Mouse (Mus musculus) hindbrain, embryonic 15.5 days (tissue): ENCODE measurements around the gene Sbf2. TPM values are rescaled to one million over a fixed set of nuclear protein-coding genes. Genes with fewer than 3 reads are reported as not detected.
"Not testable (repeated sequence)": the region's sequence is repeated elsewhere in the genome, so short reads cannot be mapped to it uniquely, and the experiment has no call there.

Source experiments
- ATAC-seq: fragments of 200-750 bp; cut with Nextera tagmentation; 2 replicates; pipeline ENCODE4 v1.8.0; 2017; ENCODE audit warnings: low read depth, moderate number of reproducible peaks, moderate TSS enrichment; ENCODE audit not compliant: low FRiP score
- H3K27ac ChIP-seq: fragments of 300-500 bp; sonication (generic); replicated peaks from 2 replicates; pipeline ENCODE4 v1.5.1; 2015; ENCODE audit warnings: mild to moderate bottlenecking, inconsistent platforms
- H3K27me3 ChIP-seq: fragments of 300-500 bp; sonication (generic); 2 replicates; pipeline ENCODE4 v1.6.1; 2015; ENCODE audit warnings: control low read depth, inconsistent platforms
- H3K36me3 ChIP-seq: fragments of 300-500 bp; sonication (generic); 2 replicates; pipeline ENCODE4 v1.6.1; 2015; ENCODE audit warnings: control low read depth, inconsistent platforms
- H3K4me1 ChIP-seq: fragments of 300-500 bp; sonication (generic); replicated peaks from 2 replicates; pipeline ENCODE4 v1.6.1; 2015; ENCODE audit warnings: control low read depth, inconsistent platforms
- H3K4me2 ChIP-seq: fragments of 300-500 bp; sonication (generic); 2 replicates; pipeline ENCODE4 v1.6.1; 2015; ENCODE audit warnings: moderate library complexity, mild to moderate bottlenecking, inconsistent platforms
- H3K4me3 ChIP-seq: fragments of 300-500 bp; sonication (generic); 2 replicates; pipeline ENCODE4 v1.5.1; 2015; ENCODE audit warnings: mild to moderate bottlenecking, inconsistent platforms
- H3K9ac ChIP-seq: fragments of 300-500 bp; sonication (generic); 2 replicates; pipeline ENCODE4 v1.6.1; 2015; ENCODE audit warnings: inconsistent platforms
- H3K9me3 ChIP-seq: fragments of 300-500 bp; sonication (generic); 2 replicates; pipeline ENCODE4 v1.6.1; 2016; ENCODE audit warnings: control low read depth, inconsistent platforms
- WGBS: fragments of 180-500 bp; shearing (Covaris S2); methylation state at CpG from one replicate; pipeline ENCODE4 v1.1.7; 2015; 5-methylcytosine and 5-hydroxymethylcytosine counted together
- polyA plus RNA-seq: library from polyadenylated mRNA; unstranded; fragments of >200 nt; fragmentation: Nextera tagmentation; extraction: Ambion mirVana; gene quantifications from 2 replicates; pipeline ENCODE4 v1.2.1, GENCODE M21; 2015

Gene Sbf2
- polyA plus RNA-seq, 1 experiment from 2014 or later: 55.1 TPM

DNA sequence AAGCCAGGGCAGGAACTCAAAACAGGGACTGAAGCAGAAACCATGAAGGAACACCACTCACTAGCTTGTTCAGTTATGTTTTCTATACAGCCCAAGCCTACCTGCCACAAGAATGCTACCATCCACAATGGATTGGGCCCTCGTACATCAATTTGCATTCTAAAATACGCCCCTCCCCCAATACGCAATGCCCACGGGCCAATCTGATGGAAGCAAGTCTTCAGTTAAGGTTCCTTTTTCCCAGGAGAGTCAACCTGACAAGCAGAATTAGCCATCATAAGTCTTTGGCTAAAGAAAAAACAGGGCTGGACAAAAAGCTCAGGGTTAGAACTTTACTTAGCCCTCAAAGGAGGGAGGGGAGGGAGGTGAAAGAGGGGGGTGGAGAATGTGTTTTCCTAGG is 9.2 kb downstream of the Sbf2 start:
- WGBS: 74% methylated on average over 4 of the region's 4 CpGs
- Histone ChIP-seq H3K4me3 (no peak overlapping the region), H3K27ac (no peak overlapping the region), H3K27me3 (no peaks in the 10 kb centered on the region), H3K36me3 (no peaks in the 10 kb centered on the region), H3K9ac (no peak overlapping the region), H3K4me2 (no peak overlapping the region), H3K4me1 (no peaks in the 10 kb centered on the region), H3K9me3 (no peaks in the 10 kb centered on the region)
- no peak for ATAC-seq

DNA sequence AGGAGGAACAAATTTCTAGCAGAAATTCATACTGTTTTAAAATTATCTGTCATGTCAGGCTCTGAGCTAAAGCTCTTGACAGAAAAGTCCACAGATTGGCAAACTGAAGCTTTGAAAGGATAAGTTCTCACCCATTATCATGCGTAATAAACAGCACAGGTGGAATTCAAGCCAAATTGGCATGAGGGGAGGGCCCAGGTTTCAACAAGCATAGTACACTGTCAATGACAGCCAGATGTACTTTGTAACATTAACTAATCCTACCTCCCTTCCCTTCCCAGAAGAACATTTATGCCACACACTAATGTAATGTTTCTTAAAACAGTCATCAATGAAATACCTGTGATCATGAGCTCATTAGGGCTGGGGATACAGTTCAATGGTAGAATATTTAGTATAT is 17.6 kb downstream of the Sbf2 start:
- Histone ChIP-seq H3K27me3 (no peaks in the 10 kb centered on the region), H3K4me2 (no peak overlapping the region), H3K4me1 (no peaks in the 10 kb centered on the region), H3K9ac (no peak overlapping the region), H3K4me3 (no peak overlapping the region), H3K27ac (no peak overlapping the region), H3K9me3 (no peaks in the 10 kb centered on the region), H3K36me3 (peaks cover 4% of the 10 kb centered on the region; the same call in 1 of the 2 replicates)
- 97% methylated on average over 1 of the region's 1 CpGs for WGBS
- no peak for ATAC-seq

DNA sequence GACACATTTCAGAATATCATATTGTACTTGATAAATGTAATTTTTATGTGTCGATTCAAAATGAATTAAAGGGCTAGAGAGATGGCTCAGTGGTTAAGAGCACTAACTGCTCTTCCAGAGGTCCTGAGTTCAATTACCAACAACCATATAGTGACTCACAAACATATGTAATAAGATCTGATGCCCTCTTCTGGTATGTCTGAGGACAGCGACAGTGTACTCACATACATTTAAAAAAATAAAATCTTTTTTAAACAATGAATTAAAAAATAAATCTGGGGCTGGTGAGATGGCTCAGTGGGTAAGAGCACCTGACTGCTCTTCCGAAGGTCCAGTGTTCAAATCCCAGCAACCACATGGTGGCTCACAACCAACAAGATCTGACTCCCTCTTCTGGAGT is 20.7 kb downstream of the Sbf2 start:
- ATAC-seq, H3K4me3 ChIP-seq, H3K9me3 ChIP-seq, H3K36me3 ChIP-seq, H3K27ac ChIP-seq, H3K4me1 ChIP-seq, H3K27me3 ChIP-seq, H3K4me2 ChIP-seq, H3K9ac ChIP-seq: not testable (repeated sequence)
- WGBS: 95% methylated on average over 3 of the region's 3 CpGs

DNA sequence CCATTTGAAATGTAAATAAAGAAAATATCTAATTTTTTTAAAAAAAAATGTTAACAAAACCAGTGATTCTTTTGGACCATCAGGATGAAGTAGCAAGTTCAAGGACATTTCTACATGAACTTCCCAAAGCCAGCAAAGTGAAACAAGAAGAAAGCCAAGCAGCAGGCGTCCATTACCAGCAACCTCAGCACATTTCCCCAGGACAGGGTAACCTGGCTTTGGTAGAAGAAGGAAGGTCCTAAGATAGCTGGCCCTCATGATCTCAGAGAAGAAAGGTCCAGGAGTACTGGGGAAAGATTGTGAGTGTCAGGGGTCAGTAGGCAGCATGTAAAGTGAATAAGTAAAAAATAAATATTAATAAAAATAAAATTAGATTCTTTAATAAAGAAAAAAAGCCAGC is 27.0 kb downstream of the Sbf2 start:
- Histone ChIP-seq H3K4me2 (no peak overlapping the region), H3K36me3 (no peaks in the 10 kb centered on the region), H3K4me1 (0 out of 2 replicates have a peak, but pooled peaks cover 3% of the 10 kb centered on the region), H3K27me3 (no peaks in the 10 kb centered on the region), H3K9ac (no peak overlapping the region), H3K9me3 (no peaks in the 10 kb centered on the region), H3K27ac (no peak overlapping the region), H3K4me3 (no peak overlapping the region)
- ATAC-seq: no peak
- WGBS: 86% methylated on average over 1 of the region's 1 CpGs

DNA sequence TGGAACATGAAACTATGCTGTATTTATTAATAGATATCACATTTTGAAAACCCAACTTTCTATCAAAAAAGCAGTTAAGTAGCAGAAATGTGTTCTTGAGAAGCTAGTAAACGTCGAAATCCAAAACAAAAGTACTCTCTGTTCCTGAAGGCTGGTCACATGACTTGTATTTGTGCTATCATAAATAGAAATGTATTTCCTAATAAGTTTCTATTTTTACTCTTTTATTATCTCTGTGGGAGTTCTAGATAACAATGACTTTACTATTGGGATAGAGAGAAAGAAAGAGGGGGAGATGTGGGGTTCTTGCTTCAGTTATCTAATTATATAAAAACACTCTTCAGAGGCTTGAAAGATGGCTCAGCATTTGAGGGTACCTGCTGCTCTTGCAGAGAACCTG is 29.5 kb downstream of the Sbf2 start:
- no peaks in the 10 kb centered on the region for H3K36me3 ChIP-seq
- H3K9me3 ChIP-seq: no peaks in the 10 kb centered on the region
- no peak overlapping the region for H3K4me2 ChIP-seq
- no peak overlapping the region for H3K4me3 ChIP-seq
- H3K9ac ChIP-seq: no peak overlapping the region
- H3K27me3 ChIP-seq: no peaks in the 10 kb centered on the region
- 77% methylated on average over 2 of the region's 2 CpGs for WGBS
- 0 out of 2 replicates have a peak, but pooled peaks cover 3% of the 10 kb centered on the region for H3K4me1 ChIP-seq
- H3K27ac ChIP-seq: no peak overlapping the region
- ATAC-seq: no peak

DNA sequence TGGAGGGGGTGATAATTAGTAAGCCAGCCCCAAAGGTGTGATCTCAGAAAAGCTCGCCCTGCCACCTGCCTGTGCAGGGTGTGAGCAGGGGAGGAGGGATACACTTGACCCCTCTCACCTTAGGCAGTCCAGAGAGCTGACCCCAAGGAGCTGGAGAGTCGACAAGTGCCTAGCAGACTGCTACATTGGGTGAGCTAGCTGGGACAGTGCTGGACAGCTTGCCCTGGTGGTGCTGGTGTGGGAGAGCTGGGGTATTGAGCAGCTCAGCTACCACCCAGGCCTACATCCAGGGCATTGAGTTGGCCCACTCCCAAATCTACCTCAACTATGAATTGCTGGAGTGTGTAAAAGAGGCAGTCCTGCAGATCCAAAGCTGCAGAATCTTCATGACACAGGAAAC is 30.6 kb downstream of the Sbf2 start:
- Histone ChIP-seq H3K27ac (no peak overlapping the region), H3K36me3 (no peaks in the 10 kb centered on the region), H3K4me2 (no peak overlapping the region), H3K27me3 (no peaks in the 10 kb centered on the region), H3K9me3 (no peaks in the 10 kb centered on the region), H3K4me1 (0 out of 2 replicates have a peak, but pooled peaks cover 3% of the 10 kb centered on the region), H3K9ac (no peak overlapping the region), H3K4me3 (no peak overlapping the region)
- ATAC-seq: peak; percentile 68; the same call in 1 of the 2 replicates
- 85% methylated on average over 2 of the region's 2 CpGs for WGBS

DNA sequence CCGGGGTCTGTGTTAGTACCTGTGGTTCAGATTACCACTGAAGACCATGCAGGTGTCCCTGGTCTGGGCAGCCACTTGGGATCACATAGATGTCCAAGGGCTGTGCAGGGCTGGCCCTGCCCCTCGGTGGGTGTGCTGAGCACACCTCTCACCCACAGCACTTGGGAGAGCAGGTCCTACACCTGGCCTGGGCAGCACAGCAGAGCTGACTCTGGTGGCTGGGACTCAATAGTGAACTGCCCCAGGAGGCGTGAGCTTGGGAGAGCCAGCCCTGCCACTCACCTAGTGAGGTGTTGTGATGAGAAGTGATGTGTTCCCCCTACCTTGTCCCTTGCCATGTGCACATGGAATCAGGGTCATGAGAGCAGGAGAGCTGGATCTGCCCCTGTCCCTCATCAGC is 31.0 kb downstream of the Sbf2 start:
- ATAC-seq: peak; percentile 59; the same call in 1 of the 2 replicates
- Histone ChIP-seq H3K36me3 (no peaks in the 10 kb centered on the region), H3K4me1 (0 out of 2 replicates have a peak, but pooled peaks cover 3% of the 10 kb centered on the region), H3K27ac (no peak overlapping the region), H3K27me3 (no peaks in the 10 kb centered on the region), H3K4me2 (no peak overlapping the region), H3K4me3 (no peak overlapping the region), H3K9me3 (no peaks in the 10 kb centered on the region), H3K9ac (no peak overlapping the region)
- WGBS: 98% methylated on average over 3 of the region's 3 CpGs

DNA sequence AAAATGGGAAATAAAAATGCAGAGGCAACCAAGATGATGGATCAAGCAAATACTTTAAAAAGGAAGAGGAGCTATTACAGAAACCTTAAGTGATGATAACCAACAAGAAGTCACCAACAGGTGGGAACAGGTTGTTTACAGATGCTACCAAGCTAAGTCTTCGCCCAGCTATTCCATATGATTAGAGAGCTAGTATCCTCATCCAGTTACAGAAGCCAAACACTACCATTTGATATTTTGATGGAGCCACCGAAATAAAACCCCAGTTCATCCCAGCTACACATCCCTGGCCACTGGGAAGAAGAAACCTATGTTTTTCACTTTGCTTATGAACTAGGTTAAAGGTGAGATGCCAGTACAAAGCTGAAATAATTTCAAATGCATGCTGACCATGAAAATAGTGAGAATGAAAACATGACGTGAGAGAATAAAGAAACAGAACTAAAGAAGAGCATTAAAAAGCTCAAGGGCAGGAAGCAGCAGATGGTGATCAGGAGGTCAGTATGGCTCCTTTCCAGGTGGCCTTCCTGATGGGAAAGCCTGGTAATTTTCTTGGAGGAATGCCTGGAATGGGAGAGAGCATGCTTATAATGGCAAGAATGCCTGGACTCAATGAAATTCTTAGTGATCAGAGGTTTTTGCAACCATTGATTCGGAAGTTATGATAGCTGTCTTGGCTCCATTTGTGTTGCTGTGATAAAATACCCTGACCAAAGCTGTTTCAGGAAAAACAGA is 48.7 kb downstream of the Sbf2 start:
- Histone ChIP-seq H3K4me3 (no peak overlapping the region), H3K9ac (no peak overlapping the region), H3K27ac (no peak overlapping the region), H3K27me3 (no peaks in the 10 kb centered on the region), H3K4me2 (no peak overlapping the region), H3K4me1 (no peaks in the 10 kb centered on the region), H3K36me3 (no peaks in the 10 kb centered on the region), H3K9me3 (no peaks in the 10 kb centered on the region)
- ATAC-seq: no peak
- 78% methylated on average over 4 of the region's 4 CpGs for WGBS

DNA sequence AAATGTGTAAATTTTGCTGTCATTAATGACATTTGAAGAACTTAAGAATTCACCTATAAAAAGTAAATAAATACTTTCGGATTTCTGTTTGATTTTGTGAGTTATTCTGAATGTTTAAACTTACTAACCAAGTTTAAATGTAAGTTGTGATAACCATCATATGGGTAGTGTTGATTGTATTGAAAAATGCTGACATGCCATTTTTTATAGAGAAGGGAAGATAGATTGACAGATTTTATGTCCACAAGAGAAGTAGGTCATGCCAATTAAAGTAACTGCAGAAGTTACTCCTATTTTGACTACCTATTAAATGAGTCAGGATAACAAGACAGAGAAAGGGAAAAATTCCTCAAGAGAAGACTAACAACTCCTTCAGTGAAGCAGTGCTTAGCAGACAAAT is 53.1 kb downstream of the Sbf2 start:
- no peak for ATAC-seq
- 95% methylated on average over 1 of the region's 1 CpGs for WGBS

DNA sequence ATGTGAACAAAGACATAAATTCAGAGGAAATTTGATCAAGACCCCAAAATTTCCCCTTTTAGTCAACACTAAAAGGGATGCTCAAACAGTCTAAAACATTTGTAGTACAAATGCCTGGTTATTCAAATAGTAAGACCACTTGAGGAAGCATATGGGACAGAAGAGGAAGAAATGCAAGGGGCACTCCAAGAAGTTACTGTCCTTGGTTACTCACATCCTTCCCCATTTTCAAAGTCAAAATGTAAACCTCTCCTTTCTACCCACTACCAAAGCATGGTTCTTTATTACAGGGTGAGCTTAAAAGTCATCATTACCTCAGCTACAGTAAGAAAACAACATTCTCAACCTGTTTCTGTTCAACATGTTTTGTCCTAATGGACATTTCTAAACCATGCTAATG is 57.7 kb downstream of the Sbf2 start:
- no peaks in the 10 kb centered on the region for H3K27me3 ChIP-seq
- H3K4me1 ChIP-seq: no peaks in the 10 kb centered on the region
- no peaks in the 10 kb centered on the region for H3K9me3 ChIP-seq
- 0 out of 2 replicates have a peak, but pooled peaks cover 2% of the 10 kb centered on the region for H3K36me3 ChIP-seq
- no peak overlapping the region for H3K9ac ChIP-seq
- no peak for ATAC-seq
- no peak overlapping the region for H3K27ac ChIP-seq
- H3K4me3 ChIP-seq: no peak overlapping the region
- no peak overlapping the region for H3K4me2 ChIP-seq

More for the DNA sequence above, 53.1 kb downstream of the Sbf2 start:
- Histone ChIP-seq H3K27ac (no peak overlapping the region), H3K9me3 (no peaks in the 10 kb centered on the region), H3K9ac (no peak overlapping the region), H3K4me2 (no peak overlapping the region), H3K27me3 (no peaks in the 10 kb centered on the region), H3K36me3 (0 out of 2 replicates have a peak, but pooled peaks cover 2% of the 10 kb centered on the region), H3K4me1 (no peaks in the 10 kb centered on the region), H3K4me3 (no peak overlapping the region)

DNA sequence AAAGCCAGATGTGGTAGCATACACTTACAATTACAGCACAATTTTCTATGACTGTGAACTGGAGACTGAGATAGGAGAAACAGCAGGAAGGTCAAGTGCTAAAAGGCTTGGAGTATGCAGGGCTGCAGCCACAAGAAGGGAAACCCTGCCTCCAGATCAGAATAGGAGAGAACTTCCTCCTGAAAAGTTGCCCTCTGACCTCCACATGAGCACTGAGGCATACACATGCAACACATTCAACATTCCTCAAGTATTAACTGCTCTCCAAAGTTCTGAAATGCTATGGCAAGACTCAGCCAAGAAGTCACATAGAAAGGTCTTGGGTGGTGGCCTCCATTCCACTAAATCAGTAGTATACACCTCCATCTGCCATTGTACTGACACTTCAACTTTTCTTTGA is 58.5 kb downstream of the Sbf2 start:
- no peak for ATAC-seq
- H3K9ac ChIP-seq: no peak overlapping the region
- H3K9me3 ChIP-seq: no peaks in the 10 kb centered on the region
- H3K4me3 ChIP-seq: no peak overlapping the region
- H3K4me2 ChIP-seq: no peak overlapping the region
- 0 out of 2 replicates have a peak, but pooled peaks cover 2% of the 10 kb centered on the region for H3K36me3 ChIP-seq
- no peak overlapping the region for H3K27ac ChIP-seq
- H3K4me1 ChIP-seq: no peaks in the 10 kb centered on the region
- H3K27me3 ChIP-seq: no peaks in the 10 kb centered on the region

DNA sequence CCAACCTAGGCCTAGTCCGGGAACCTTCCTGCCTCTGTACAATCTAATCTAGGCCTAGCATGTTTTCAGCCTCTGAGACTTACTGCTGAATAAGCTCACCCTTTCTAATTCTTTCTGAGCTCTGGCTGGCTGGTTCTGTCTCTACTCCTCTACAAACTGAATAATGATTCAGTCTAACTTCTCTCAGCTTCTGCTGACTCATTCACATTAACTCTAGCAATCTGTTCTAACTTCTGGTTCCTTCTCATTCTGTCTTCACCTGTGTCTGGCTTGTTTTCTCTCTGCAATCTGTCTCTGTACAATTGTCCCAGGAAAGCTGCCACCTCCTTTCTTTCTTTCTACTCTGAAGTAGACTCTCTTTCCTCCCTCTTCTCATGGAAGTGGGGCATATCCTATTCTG is 59.5 kb downstream of the Sbf2 start:
- ATAC-seq: no peak
- Histone ChIP-seq H3K4me1 (no peaks in the 10 kb centered on the region), H3K36me3 (0 out of 2 replicates have a peak, but pooled peaks cover 2% of the 10 kb centered on the region), H3K4me2 (no peak overlapping the region), H3K27me3 (no peaks in the 10 kb centered on the region), H3K4me3 (no peak overlapping the region), H3K27ac (no peak overlapping the region), H3K9me3 (no peaks in the 10 kb centered on the region), H3K9ac (no peak overlapping the region)
- WGBS: 94% methylated on average over 1 of the region's 1 CpGs

DNA sequence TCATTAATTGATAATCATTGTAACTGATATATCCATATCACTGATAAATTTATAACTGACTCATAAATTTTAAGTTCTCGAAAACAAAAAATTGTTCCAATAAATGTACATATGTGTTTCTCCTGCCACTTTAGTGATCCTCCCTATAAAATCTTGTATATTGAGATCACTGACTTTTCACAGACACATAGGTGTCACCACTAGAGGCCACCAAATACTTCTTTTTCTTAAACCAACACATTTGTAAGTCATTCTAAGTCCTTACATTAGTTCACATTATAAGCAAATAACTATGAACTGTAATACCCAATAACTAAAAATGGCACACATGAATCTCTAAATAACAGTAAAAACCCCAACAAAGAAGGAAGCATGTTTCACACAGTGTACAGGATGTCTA is 66.5 kb downstream of the Sbf2 start:
- Histone ChIP-seq H3K27me3 (no peaks in the 10 kb centered on the region), H3K36me3 (no peaks in the 10 kb centered on the region), H3K4me1 (no peaks in the 10 kb centered on the region), H3K27ac (no peak overlapping the region), H3K9ac (no peak overlapping the region), H3K4me3 (no peak overlapping the region), H3K9me3 (no peaks in the 10 kb centered on the region), H3K4me2 (no peak overlapping the region)
- no peak for ATAC-seq
- WGBS: 89% methylated on average over 1 of the region's 1 CpGs
